Mouse (Mus musculus): ENCODE data around the gene Armh4. TPM values are rescaled to one million over a fixed set of nuclear protein-coding genes. Genes with fewer than 3 reads are reported as not detected.

The Armh4 gene
- polyA plus RNA-seq, 1 experiment from 2014 or later: 6.7 TPM

GRCm38 (mm10) chr14:49745874-49746273 is 37.3 kb downstream of the Armh4 start:
- Histone ChIP-seq H3K27ac (ENCODE audit: low read depth, low read length) (no peak overlapping the region), H3K4me1 (replicated peaks; ENCODE audit: control insufficient read depth, insufficient read depth, low read length) (no peaks in the 10 kb centered on the region), H3K4me2 (no peak overlapping the region), H3K36me3 (ENCODE audit: control insufficient read depth, insufficient read depth, low read length) (no peaks in the 10 kb centered on the region), H3K27me3 (replicated peaks; ENCODE audit: control insufficient read depth, insufficient read depth, low read length) (no peaks in the 10 kb centered on the region), H3K9ac (ENCODE audit: low read depth, low read length) (no peak overlapping the region), H3K4me3 (ENCODE audit: low read depth, low read length) (no peak overlapping the region), H3K9me3 (ENCODE audit: control insufficient read depth, low read length) (no peaks in the 10 kb centered on the region)
- DNase-seq (ENCODE audit: low spot score) (no peak), ATAC-seq (replicated peaks; ENCODE audit: low FRiP score) (no peak)
- WGBS: 97% methylated on average over 1 of the region's 1 CpGs

DNA sequence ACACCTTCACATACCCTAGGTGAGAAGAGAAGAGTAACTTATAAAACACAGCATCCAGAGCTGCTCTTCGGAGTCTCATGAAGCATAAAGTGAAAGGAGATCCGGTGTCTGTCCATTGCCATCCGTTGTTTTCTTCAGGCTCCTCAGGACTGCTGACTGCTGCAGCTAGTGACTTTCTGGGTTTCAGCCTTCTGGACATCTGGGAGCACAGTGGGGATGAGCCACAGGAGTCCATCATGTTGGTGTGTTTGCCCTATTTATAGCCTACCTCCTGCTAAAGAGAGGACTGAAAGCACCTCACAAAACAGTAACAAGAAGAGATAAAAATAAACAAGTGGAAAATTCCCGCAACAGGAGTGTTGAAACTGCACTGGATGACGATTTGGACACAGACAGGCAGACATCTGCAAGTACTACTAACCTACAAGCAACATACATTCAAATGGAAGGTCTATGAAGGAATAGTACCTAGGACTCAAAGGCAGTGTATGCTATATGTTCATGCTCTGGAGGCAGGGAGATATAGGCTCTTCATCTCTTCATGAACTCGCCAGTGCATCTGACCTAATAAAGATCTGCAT is 39.1 kb downstream of the Armh4 start:
- no peak for DNase-seq (ENCODE audit: low spot score)
- H3K9ac ChIP-seq (ENCODE audit: low read depth, low read length): no peak overlapping the region
- H3K4me1 ChIP-seq (replicated peaks; ENCODE audit: control insufficient read depth, insufficient read depth, low read length): no peaks in the 10 kb centered on the region
- H3K9me3 ChIP-seq (ENCODE audit: control insufficient read depth, low read length): no peaks in the 10 kb centered on the region
- no peak overlapping the region for H3K4me3 ChIP-seq (ENCODE audit: low read depth, low read length)
- no peaks in the 10 kb centered on the region for H3K36me3 ChIP-seq (ENCODE audit: control insufficient read depth, insufficient read depth, low read length)
- no peak overlapping the region for H3K4me2 ChIP-seq
- no peaks in the 10 kb centered on the region for H3K27me3 ChIP-seq (replicated peaks; ENCODE audit: control insufficient read depth, insufficient read depth, low read length)
- no peak for ATAC-seq (replicated peaks; ENCODE audit: low FRiP score)
- WGBS: 83% methylated on average over 6 of the region's 6 CpGs
- H3K27ac ChIP-seq (ENCODE audit: low read depth, low read length): no peak overlapping the region

DNA sequence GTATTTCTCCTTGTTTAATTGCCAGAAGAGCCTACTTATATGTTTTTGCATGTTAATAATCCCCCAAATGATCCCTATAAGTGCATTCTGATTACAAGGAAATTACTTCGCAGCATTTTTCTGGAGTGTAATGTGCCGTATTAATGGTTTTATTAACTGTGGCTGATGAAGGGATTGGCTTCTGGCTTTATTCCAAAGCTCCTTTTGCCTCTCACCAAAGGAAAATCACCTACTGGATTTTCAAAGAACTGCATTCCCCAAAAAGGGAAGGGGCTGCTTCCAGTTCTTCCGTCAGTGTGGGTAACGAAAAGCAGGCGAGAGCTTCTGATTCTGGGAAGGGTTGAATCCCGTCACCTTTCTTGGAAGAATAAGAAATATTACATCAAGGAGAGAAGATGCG is 43.9 kb downstream of the Armh4 start:
- DNase-seq (ENCODE audit: low spot score) (no peak), ATAC-seq (replicated peaks; ENCODE audit: low FRiP score) (no peak)
- H3K4me3 ChIP-seq (ENCODE audit: low read depth, low read length): no peak overlapping the region
- no peaks in the 10 kb centered on the region for H3K36me3 ChIP-seq (ENCODE audit: control insufficient read depth, insufficient read depth, low read length)
- no peak overlapping the region for H3K4me2 ChIP-seq
- no peaks in the 10 kb centered on the region for H3K27me3 ChIP-seq (replicated peaks; ENCODE audit: control insufficient read depth, insufficient read depth, low read length)
- 77% methylated on average over 7 of the region's 7 CpGs for WGBS
- H3K27ac ChIP-seq (ENCODE audit: low read depth, low read length): no peak overlapping the region
- no peaks in the 10 kb centered on the region for H3K4me1 ChIP-seq (replicated peaks; ENCODE audit: control insufficient read depth, insufficient read depth, low read length)
- no peaks in the 10 kb centered on the region for H3K9me3 ChIP-seq (ENCODE audit: control insufficient read depth, low read length)
- H3K9ac ChIP-seq (ENCODE audit: low read depth, low read length): no peak overlapping the region

GRCm38 (mm10) chr14:49738441-49739088 is 44.6 kb downstream of the Armh4 start:
- no peaks in the 10 kb centered on the region for H3K9me3 ChIP-seq (ENCODE audit: control insufficient read depth, low read length)
- 51% methylated on average over 2 of the region's 2 CpGs for WGBS
- no peaks in the 10 kb centered on the region for H3K4me1 ChIP-seq (replicated peaks; ENCODE audit: control insufficient read depth, insufficient read depth, low read length)
- H3K36me3 ChIP-seq (ENCODE audit: control insufficient read depth, insufficient read depth, low read length): no peaks in the 10 kb centered on the region
- ATAC-seq (replicated peaks; ENCODE audit: low FRiP score) (no peak), DNase-seq (ENCODE audit: low spot score) (no peak)
- H3K4me3 ChIP-seq (ENCODE audit: low read depth, low read length): no peak overlapping the region
- H3K9ac ChIP-seq (ENCODE audit: low read depth, low read length): no peak overlapping the region
- H3K27ac ChIP-seq (ENCODE audit: low read depth, low read length): no peak overlapping the region
- H3K27me3 ChIP-seq (replicated peaks; ENCODE audit: control insufficient read depth, insufficient read depth, low read length): no peaks in the 10 kb centered on the region
- no peak overlapping the region for H3K4me2 ChIP-seq

DNA sequence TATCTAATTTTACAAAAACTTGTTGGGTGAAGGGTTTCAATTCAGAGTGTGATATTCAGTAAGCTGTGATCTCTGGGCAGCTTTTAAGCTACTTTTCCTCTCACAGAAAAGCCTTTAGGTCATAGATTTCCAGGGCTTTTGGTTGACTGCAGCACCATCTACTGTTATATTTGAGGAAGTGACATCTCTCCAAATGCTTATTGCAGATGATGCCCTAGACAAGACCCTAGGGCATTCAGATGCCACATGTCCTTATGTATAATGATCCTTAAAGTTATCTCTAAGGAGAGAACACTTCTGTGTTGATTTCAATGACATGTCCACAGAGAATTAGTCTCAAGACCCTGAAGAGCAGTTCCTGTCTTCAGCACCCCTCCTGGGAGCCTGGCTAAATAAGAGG is 49.2 kb downstream of the Armh4 start:
- H3K4me1 ChIP-seq (replicated peaks; ENCODE audit: control insufficient read depth, insufficient read depth, low read length): no peaks in the 10 kb centered on the region
- H3K27me3 ChIP-seq (replicated peaks; ENCODE audit: control insufficient read depth, insufficient read depth, low read length): no peaks in the 10 kb centered on the region
- ATAC-seq (replicated peaks; ENCODE audit: low FRiP score): no peak
- no peak overlapping the region for H3K9ac ChIP-seq (ENCODE audit: low read depth, low read length)
- H3K9me3 ChIP-seq (ENCODE audit: control insufficient read depth, low read length): no peaks in the 10 kb centered on the region
- no peak overlapping the region for H3K4me3 ChIP-seq (ENCODE audit: low read depth, low read length)
- H3K27ac ChIP-seq (ENCODE audit: low read depth, low read length): no peak overlapping the region
- no peaks in the 10 kb centered on the region for H3K36me3 ChIP-seq (ENCODE audit: control insufficient read depth, insufficient read depth, low read length)
- no peak for DNase-seq (ENCODE audit: low spot score)
- no peak overlapping the region for H3K4me2 ChIP-seq

GRCm38 (mm10) chr14:49723361-49724054 is 59.7 kb downstream of the Armh4 start:
- ATAC-seq (replicated peaks; ENCODE audit: low FRiP score) (no peak), DNase-seq (ENCODE audit: low spot score) (no peak)
- H3K27ac ChIP-seq (ENCODE audit: low read depth, low read length): no peak overlapping the region
- H3K4me2 ChIP-seq: no peak overlapping the region
- no peak overlapping the region for H3K4me3 ChIP-seq (ENCODE audit: low read depth, low read length)
- no peaks in the 10 kb centered on the region for H3K36me3 ChIP-seq (ENCODE audit: control insufficient read depth, insufficient read depth, low read length)
- H3K9ac ChIP-seq (ENCODE audit: low read depth, low read length): no peak overlapping the region
- H3K4me1 ChIP-seq (replicated peaks; ENCODE audit: control insufficient read depth, insufficient read depth, low read length): no peaks in the 10 kb centered on the region
- WGBS: 38% methylated on average over 4 of the region's 4 CpGs
- H3K9me3 ChIP-seq (ENCODE audit: control insufficient read depth, low read length): no peaks in the 10 kb centered on the region
- no peaks in the 10 kb centered on the region for H3K27me3 ChIP-seq (replicated peaks; ENCODE audit: control insufficient read depth, insufficient read depth, low read length)

GRCm38 (mm10) chr14:49722782-49723181 is 60.4 kb downstream of the Armh4 start:
- Histone ChIP-seq H3K9ac (ENCODE audit: low read depth, low read length) (no peak overlapping the region), H3K36me3 (ENCODE audit: control insufficient read depth, insufficient read depth, low read length) (no peaks in the 10 kb centered on the region), H3K27me3 (replicated peaks; ENCODE audit: control insufficient read depth, insufficient read depth, low read length) (no peaks in the 10 kb centered on the region), H3K9me3 (ENCODE audit: control insufficient read depth, low read length) (no peaks in the 10 kb centered on the region), H3K4me3 (ENCODE audit: low read depth, low read length) (no peak overlapping the region), H3K27ac (ENCODE audit: low read depth, low read length) (no peak overlapping the region), H3K4me2 (no peak overlapping the region), H3K4me1 (replicated peaks; ENCODE audit: control insufficient read depth, insufficient read depth, low read length) (no peaks in the 10 kb centered on the region)
- ATAC-seq (replicated peaks; ENCODE audit: low FRiP score) (no peak), DNase-seq (ENCODE audit: low spot score) (no peak)
- 49% methylated on average over 3 of the region's 3 CpGs for WGBS

GRCm38 (mm10) chr14:49721281-49721680 is 61.9 kb downstream of the Armh4 start:
- Histone ChIP-seq H3K9me3 (ENCODE audit: control insufficient read depth, low read length) (no peaks in the 10 kb centered on the region), H3K4me2 (no peak overlapping the region), H3K36me3 (ENCODE audit: control insufficient read depth, insufficient read depth, low read length) (no peaks in the 10 kb centered on the region), H3K27ac (ENCODE audit: low read depth, low read length) (no peak overlapping the region), H3K4me1 (replicated peaks; ENCODE audit: control insufficient read depth, insufficient read depth, low read length) (no peaks in the 10 kb centered on the region), H3K27me3 (replicated peaks; ENCODE audit: control insufficient read depth, insufficient read depth, low read length) (no peaks in the 10 kb centered on the region), H3K4me3 (ENCODE audit: low read depth, low read length) (no peak overlapping the region), H3K9ac (ENCODE audit: low read depth, low read length) (no peak overlapping the region)
- ATAC-seq (replicated peaks; ENCODE audit: low FRiP score) (no peak), DNase-seq (ENCODE audit: low spot score) (no peak)
- WGBS: 64% methylated on average over 1 of the region's 1 CpGs

DNA sequence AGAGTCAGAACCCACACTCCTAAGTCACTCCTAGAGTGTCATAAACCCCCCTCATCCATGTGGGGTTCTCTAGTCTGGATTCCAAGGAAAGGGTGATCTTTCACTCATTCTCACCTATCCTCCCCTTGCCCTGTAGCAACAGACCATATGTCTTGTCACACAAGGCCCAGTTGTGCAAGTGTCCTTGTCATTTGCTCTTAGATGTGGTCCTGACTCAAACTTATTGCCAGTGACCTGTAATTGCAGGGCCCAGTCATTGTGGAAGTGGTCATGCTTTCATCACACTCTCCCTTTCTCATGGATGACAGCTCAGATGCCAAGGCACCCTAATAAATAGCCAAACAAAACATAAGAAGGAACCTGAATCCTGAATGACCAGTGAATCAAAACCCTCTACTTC is 63.5 kb downstream of the Armh4 start:
- no peak for DNase-seq (ENCODE audit: low spot score)
- H3K9ac ChIP-seq (ENCODE audit: low read depth, low read length): no peak overlapping the region
- H3K27ac ChIP-seq (ENCODE audit: low read depth, low read length): no peak overlapping the region
- no peaks in the 10 kb centered on the region for H3K27me3 ChIP-seq (replicated peaks; ENCODE audit: control insufficient read depth, insufficient read depth, low read length)
- no peaks in the 10 kb centered on the region for H3K4me1 ChIP-seq (replicated peaks; ENCODE audit: control insufficient read depth, insufficient read depth, low read length)
- H3K9me3 ChIP-seq (ENCODE audit: control insufficient read depth, low read length): no peaks in the 10 kb centered on the region
- H3K4me2 ChIP-seq: no peak overlapping the region
- no peak for ATAC-seq (replicated peaks; ENCODE audit: low FRiP score)
- no peaks in the 10 kb centered on the region for H3K36me3 ChIP-seq (ENCODE audit: control insufficient read depth, insufficient read depth, low read length)
- H3K4me3 ChIP-seq (ENCODE audit: low read depth, low read length): no peak overlapping the region
